Mouse (Mus musculus): ENCODE data around the gene Cplx2.

Cplx2 gene

DNA sequence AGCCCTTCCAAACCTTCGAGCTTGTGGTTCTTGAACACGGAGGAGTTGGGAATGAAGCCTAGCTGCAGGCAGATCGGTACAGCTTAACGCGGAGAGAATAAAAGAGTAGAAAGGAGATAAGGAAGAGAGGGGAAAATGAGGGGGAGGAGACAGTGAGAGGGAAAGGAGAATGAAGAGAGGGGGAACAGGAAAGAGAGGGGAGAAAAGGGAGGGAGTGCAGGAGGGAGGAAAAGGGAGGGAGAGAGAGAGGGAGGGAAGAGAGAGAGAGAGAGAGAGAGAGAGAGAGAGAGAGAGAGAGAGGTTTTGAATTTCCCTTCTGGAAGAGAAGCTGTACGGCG lies at the start of gene Cplx2:
TSS of gene Cplx2 (plus strand) at position 301 of the 338 bp plus-strand sequence.
- no peak for DNase-seq

DNA sequence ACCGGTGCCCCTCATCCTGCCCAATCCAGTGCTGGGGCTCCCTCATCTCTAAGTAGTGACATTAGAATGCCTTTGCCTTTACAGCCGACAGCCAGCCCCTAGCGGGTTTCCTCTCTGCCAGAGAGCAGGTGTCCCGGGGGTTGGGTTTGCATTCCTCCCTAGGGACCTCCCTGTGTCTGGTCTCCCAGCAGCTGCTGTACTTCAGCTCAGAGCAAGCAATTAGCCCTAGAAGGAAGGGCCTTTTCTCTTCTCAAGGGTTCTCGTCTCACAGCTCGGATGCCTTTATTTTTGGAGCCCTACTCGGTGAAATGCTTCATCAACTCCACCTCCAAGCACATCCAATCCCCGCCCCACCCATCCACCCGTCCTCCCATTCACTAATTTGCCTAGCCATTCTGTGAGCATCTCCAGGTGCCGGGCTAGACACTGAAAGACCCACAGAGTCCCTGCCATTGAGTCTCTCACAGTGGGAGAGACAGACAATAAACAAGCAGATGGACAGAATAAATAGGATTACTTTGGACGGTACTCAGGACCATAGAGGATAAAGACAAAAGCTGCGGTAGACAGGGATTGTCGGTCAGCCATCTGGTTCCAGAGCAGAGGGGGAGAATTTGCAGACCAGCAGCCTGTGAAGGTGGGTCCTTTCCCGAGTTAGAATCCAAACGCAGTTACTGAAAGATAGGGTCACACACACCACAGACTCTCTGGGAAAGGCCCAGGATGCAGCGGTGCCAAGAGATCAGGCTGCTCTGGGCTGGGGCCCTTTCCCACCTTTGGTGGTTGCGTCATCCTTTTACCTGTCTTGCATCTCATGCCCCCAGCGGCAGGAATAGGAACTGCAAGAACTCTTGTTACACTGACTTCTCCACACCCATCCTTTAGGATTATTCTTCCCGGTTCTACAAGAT lies 48.5 kb upstream of the Cplx2 start:
- DNase-seq, result peak; percentile 73 to 86

DNA sequence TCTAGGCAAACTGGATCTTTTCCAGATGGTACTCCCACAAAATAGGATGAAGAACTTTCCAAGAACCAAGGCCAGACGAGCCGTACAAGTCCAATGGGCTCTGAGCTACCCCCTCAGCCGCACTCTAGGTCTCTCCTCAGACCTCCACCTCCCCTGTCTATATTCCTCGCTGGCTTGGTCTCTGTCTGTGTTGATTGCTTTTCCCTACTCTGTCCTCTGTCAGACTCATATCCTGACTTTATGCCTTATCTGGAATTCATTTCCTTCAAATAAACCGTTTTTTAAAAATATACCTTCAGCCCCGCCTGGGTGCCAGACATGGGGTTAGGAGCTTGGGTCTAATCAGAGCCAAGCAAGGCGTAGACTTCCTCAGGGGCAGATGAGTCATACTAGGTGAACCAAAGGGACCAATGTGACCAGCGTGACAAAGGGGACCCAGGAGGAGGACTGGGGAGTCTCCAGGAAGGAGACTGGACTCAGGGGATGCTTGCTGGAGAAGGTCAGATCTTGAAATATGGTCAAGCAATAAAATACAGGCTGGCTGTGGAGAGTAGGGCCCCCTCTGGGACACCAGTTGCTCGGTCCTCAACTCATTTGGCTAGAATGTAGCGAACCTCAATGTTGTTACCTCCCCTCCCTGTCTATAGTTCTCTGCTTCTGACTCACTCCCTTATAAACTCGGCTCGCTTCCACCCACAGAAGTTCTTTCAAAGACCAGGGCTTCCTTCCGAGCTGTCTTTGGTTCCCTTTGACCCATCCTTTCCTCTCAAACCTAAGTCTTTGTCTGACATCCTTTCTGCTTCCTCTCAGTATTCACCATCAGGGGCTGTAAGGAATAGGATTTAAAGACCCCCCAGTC lies 47.6 kb upstream of the Cplx2 start:
- DNase-seq, result no peak

DNA sequence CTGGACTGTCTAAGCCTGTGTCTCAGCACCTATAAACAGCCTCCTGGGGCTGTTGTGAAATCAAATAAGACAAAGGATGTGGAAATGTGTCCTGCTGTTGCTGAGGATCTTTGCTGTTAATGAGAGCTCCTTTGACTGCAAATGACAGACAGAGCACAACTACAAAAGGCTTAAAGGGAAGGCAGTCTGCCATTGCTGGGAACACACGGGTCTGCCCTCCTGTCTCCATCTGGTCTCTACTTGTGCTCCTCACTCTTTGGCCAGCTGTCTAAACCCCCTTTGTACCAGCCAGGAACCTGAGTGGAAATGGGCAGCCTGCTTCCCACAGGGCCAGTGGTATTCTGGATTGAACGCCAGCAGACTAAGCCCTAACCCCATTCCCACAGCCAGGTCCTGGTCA lies 47.0 kb upstream of the Cplx2 start:
- DNase-seq, result no peak

DNA sequence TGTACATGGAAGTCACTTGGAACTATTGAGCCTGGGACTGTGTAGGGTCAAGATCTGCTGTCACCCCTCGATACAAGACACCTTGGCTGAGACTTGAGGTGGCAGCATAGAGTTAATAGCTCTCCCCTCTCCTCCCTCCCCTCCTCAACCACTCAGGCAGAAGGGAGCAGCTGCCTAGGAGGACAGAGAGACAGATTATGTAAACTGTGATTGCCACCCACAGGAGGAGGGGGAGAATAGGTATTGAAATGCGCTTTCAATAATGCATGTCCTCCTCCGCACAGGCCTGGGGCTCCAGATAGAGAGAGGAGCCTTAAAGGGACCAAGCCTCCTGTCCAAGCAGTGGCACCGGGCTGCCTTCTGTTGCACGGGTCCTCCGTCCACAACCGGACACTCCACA lies 45.3 kb upstream of the Cplx2 start:
- no peak for DNase-seq

DNA sequence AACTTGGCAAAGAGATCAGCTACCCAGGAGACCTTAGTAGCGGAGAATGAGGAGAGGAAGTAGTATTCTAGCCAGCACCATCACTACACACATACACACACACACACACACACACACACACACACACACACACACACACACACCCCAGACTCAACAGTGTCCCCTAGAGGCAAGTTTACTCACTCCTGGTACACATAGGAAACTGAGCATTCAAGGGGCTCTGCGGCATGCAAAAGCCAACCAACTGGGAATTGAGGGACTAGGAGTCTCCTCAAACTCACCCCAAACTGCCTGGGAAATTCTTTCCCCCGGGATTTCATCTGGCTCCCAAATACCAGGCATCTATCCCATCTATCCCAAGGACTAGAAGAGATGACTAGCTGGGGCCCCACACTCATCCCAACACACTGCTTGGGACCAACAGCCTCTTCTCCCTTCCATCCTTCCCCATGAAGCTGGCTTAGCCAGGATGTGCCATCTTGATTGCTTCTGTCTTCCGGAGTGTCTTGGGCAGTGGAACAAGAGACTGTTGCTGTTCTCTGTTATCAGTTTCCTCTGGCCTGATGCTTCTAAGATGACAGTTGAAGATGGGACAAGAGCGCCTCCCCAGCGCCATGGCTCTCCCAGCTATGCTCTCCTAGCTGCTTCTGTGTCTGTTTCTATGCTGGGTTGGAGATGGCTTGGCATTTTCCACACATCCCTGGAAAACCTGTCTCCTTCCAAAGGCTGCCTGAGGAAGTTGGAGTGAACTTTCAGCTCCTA lies 44.3 kb upstream of the Cplx2 start:
- no peak for DNase-seq

DNA sequence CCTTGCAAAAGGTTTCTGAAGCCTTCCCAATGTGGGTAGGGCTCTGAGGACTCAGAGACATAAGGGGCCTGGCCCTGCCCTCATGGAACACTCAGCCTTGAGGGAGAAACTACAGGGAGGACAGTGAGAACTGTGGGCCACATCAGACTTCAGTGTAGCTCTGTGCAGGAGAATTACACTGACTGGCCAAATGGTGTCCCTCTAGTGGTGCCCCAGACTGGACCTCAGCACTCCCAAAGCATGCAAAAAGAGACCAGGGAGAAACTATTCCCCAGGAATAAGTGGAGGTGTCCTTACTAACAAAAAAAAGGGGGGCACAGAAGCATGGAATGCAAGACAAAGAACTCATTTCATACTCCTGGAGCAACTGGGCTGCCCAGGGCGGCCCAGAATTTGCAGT lies 43.1 kb upstream of the Cplx2 start:
- DNase-seq, result no peak

DNA sequence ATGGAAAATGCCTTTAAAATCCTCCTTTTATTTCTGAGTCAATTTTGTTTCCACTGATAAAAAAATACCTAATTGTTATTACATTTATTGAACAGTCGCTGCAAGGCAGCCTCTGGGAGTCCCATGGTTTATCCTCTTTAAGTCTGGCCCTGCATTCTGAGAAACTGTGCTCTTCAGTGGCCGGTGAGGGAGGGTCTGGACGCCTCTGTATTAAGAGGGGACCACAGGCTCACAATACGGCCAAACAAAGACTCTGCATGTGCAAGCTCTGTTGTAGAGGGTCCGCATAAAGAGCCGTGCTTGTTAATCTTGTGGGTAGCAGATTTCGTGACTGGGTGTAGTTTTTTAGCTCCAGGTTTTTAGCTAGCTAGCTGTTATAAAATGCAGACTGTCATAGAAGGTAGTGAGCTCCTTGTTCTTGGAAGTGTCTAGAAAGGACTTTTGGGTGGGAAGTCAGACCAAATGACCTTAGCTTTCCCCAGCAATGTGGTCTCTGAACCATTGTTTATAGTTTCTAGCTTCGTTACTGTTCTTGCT lies 42.1 kb upstream of the Cplx2 start:
- DNase-seq, result no peak

DNA sequence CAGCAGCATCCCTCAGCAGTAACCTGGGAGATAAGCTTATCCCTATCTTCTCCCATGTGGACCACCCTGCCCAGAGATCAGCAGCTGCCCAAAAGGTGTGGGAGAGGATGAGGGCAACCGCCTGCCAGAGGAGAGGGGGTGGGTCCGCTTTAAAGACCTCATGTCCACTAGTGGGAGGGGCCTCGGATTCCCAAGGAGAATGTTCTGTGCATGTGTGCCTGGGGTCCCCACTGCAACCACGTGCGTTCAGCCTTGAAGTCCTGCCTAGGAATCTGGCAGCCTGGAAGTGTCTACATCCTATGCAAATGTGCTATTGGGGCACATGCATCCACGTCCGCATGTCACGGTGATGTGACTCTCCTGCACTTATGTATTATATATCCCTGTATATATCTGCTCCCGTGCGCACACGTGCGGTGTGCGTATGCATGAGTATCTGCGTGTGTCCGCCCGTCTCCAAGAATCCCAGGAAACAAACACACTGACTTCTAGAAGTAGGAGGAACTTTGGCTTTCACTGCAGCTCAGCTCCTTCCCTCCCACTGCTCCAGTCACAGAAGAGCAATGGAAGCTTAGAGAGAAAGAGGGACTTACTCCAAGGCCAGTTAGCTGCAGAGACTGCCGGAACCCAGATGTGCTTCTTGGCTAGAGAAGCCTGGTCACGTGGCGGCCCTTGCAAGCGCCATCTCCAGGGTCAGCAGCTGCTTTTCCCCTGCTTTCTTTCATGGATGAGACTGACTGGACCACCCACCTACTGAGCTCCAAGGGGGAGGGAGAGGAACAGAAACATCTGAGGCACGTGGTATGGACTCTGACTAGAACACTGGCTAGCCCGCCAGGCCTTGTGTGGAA lies 39.1 kb upstream of the Cplx2 start:
- peak; percentile 55 to 70 for DNase-seq

DNA sequence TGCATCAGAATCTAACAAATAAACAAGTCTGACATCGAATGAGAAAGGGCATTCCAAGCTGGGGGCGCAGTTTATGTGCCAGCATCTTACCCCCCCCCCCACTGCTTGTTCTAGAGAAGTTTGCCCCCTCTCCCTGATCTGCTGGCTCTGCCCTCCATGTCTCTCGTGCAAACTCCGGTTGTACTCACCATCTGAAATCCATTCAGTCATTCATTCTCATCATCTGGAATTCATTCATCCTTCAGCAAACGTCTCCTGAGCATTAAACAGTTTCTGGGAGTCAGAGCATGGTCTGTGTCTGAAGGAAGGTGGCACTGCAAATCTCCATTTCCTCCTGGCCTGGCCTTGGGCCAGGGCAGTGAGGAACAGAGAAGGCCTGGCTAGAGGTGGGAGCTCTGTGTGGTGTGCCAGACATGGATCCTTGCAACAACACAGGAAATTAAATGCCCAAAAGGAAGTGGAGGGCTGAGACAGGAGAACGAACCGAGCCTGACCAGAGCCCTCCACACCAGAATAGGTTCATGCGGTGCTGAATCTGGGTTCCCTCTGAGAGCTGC lies 38.1 kb upstream of the Cplx2 start:
- DNase-seq, result no peak

DNA sequence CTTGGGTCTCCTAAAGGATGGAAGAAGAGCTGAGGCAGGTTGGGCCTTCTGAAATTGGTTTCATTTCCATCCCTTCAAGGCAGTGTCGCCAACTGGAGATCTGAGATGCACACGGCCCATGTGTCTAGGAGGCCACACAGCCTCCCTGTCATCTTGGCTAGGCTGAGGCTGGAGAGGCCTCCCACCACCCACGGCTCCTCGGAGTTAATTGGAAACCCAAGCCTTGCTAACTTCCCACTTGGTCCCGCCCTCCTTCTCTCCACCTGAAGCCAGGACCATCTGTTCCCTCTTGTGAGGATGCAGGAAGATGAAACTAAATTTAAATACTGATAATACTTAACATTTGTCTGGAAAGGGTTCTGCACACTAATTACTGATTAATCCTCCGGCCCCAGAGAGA lies 34.1 kb upstream of the Cplx2 start:
- no peak for DNase-seq

DNA sequence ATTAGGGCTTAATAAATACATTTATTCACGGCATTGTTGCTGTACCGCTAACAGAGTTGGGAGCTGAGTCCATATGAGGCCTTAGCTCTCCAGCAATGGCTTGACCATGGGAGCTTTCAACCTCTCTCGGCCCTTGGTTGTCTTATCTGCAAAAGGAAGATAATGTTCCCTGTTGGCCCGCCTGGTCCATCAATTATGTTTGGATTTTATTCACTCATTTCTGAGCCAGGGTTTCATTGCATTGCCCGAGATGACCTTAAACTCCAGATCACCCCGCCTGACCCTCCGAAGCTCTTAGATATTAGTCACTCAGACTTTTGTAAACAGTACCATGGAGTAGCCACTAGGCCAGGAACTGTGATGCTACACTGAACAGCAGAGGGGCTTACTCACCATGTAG lies 33.6 kb upstream of the Cplx2 start:
- DNase-seq, result peak; percentile 31 to 43

DNA sequence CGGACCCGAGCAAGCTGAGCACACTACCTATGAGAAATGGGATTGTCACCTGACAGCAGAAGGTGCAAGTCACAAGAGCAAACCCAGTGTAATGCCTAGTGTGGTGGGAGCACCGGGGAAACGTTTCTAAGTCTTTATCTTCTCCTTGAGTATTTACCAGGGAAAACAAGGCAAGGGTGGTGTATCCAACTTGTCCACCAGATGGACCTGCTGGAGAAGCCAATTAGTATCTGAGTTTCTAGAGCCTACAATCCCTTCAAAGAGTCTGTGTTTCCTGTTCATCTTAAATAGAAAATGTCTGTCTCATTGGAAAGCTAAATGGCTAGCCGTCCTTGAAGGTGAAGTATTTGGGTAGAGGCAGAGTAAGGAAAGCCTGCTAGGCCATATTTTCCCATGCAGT lies 32.3 kb upstream of the Cplx2 start:
- no peak for DNase-seq

DNA sequence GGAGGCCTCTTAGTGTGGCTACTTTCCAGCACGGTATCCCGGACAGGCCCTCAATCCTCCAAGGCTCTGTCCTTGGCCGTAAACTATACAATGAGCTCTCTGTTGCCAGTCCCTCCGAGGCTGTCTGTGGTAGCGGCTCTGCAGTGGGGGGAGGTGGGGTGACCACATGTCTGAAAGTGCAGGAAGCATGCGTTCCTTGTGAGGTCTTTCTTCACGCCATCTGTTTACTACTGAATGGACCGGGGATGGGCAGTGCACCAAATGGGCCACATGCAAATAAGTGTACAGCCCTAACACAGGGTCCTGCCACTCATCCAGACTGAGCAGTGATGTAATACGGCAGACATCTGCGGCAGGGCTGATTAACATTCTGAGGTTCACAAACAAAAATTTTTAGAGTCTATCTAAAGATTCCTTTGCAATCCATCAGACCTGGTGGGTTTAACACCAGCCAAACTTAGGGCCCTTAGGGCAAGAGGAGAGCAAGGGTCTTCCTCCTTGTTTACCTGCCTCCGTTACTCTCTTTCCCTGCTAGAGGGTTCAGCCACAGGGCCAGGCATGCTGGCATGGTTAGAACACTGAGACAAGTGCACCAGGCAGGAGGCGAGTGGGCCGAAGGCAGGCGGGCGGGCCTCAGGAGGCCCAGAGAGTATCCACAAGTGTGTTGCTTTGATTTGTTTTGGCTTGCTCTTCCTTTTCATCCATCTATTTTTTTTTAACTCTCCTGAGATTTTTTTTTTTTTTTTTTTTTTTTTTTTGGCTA lies 25.1 kb upstream of the Cplx2 start:
- no peak for DNase-seq

DNA sequence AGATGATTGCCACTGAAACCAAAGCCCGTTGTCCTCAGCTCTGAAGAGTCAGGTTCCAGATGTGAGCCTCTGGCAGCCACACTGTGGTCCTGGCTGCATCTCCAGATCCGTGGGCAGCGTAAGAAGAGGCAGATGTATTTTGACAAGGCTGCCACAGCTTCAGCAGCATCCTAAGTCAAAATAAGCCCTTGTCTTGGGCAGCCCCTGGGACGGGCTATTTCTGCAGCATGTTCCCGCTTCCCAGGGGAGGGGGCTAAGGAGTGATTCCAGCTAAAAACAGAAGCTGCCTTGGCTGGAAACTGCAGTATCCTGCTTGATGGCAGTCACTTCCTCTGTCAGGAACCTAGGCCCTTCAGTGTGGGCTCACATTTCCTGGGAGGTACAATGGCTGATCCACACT lies 23.1 kb upstream of the Cplx2 start:
- DNase-seq, result no peak

DNA sequence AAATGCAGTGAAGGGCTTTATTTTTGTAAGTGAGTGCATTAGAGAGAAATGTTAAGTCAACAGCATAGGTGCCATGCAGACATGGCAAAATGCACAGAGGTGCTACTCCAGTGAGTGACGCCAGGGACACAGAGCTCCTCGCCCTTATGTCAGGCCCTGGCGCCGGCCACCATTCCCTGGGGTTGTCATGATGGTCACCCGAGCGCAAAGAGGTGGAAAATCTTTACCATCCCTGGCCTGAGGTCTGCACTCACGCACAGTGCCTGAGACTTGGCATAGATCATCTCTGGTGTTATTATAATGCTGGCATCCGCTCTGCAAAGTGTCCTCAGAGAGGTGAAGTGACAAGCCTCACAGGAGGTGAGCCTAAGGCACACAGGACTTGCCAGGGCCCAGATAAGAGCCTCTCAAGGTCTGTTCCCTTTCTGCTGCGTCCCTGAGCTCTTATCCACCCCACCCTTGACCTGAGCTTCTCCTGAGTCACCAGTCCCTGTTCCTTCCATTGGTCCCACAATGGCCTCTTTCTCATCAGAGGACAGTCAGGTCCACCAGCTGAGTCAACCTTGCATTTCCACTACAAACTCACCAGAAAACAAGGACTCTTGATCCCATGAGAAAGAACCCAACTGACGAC lies 21.9 kb upstream of the Cplx2 start:
- no peak for DNase-seq

DNA sequence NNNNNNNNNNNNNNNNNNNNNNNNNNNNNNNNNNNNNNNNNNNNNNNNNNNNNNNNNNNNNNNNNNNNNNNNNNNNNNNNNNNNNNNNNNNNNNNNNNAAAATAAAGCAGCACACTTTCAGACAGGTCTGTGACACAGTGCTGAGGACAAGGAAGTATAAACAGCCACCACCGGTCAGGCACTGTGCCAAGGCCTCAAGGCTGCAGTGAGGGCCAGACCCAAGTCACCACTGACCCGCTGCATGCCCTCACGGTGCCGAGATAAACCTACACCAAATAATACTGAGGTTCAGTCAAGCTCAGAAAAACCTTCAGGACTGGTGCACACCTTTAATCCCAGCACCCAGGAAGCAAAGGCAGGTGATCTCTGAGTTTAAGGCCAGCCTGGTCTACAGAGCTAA lies 13.7 kb upstream of the Cplx2 start:
- DNase-seq, result peak; percentile 79 to 89

DNA sequence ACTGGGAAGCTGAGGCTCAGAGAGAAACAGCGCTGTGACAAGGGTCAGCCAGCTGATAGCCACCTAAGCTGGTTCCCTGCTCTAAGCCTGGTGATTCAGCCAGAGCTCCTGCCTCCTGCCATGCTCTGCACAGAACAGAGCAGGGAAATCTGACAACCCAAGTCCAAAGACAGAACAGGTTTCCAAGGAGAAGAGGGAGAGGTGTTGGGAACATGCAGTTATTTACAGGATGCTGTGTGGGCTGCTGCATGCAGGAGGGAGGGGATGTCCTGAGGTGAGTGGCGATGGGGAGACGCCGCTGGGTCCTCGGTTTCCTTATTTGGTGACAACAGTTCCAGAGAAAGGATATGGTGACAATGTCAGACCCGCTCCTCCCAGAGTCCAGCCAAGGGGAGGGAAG lies 12.0 kb upstream of the Cplx2 start:
- no peak for DNase-seq

DNA sequence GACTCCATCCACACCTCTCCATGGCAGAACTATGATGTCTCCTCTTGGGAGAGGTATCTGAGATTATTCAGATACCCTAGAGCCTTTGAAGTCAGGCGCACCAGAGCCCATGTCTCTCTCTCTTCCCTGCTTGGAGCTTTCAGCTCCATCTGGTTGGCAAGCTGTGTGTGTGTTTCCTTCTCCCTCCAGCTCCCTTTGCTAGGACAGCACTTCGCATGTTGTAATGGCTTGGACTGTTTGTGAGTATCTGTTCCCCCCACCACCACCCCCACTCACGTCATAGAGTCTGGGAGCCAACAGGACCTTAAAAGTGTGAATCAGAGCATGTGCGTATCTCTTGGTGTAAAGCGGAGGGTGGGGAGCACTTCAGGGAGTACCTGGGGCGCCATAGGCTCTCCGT lies 6.5 kb upstream of the Cplx2 start:
- no peak for DNase-seq

DNA sequence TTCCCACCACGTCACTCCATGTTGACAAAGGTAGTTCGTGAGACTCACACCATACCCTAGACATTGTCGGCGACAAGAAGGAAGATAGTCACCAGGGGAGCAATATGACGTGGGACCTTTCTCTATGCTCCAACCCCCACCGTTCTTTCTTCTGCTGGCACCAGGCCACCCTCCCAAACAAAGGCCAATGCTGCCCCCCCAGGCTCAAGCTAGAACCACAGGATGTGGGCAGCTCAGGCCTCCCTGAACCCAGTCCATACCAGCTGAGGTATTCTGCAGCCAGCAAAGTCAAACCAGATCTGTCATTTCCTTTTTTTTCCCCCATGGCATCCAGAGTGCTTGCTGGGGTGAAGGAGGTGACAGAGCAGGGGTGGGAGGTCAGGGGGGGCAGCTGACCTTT lies 3.4 kb upstream of the Cplx2 start:
- DNase-seq, result no peak
